Mouse (Mus musculus) liver, adult 2 months (tissue): ENCODE data around the gene Fgfr2. TPM values are rescaled to one million over a fixed set of nuclear protein-coding genes. Genes with fewer than 3 reads are reported as not detected.

ENCODE experiments used
- DNase-seq: peaks from one replicate; pipeline ENCODE4 v3.0.0-alpha.2; 2011; ENCODE audit warnings: low read depth, low spot score; ENCODE audit errors: extremely low read depth
- H3K27ac ChIP-seq: fragments of 200-500 bp; replicated peaks from 2 replicates; pipeline ENCODE4 v1.5.1; 2012; ENCODE audit warnings: low read depth, mild to moderate bottlenecking, control low read depth, inconsistent platforms, low read length; ENCODE audit not compliant: insufficient read depth
- H3K27me3 ChIP-seq: fragments of 200-500 bp; 2 replicates; pipeline ENCODE4 v1.6.1; 2012; ENCODE audit warnings: mild to moderate bottlenecking, moderate library complexity, low read length, inconsistent platforms; ENCODE audit not compliant: control insufficient read depth, insufficient read depth
- H3K36me3 ChIP-seq: fragments of 200-500 bp; 2 replicates; pipeline ENCODE4 v1.6.1; 2012; ENCODE audit warnings: low read length, inconsistent platforms; ENCODE audit not compliant: control insufficient read depth, insufficient read depth
- H3K4me1 ChIP-seq: fragments of 200-500 bp; 2 replicates; pipeline ENCODE4 v1.6.1; 2011; ENCODE audit warnings: low read length; ENCODE audit not compliant: control insufficient read depth, insufficient read depth
- H3K4me3 ChIP-seq: fragments of 200-500 bp; 2 replicates; pipeline ENCODE4 v1.5.1; 2011; ENCODE audit warnings: low read depth, mild to moderate bottlenecking, control low read depth, low read length, moderate library complexity; ENCODE audit not compliant: insufficient read depth
- H3K79me2 ChIP-seq: fragments of 200-500 bp; 2 replicates; pipeline ENCODE4 v1.6.1; 2012; ENCODE audit warnings: inconsistent platforms, mild to moderate bottlenecking, low read length, moderate library complexity; ENCODE audit not compliant: control insufficient read depth, insufficient read depth
- H3K9ac ChIP-seq: fragments of 200-500 bp; 2 replicates; pipeline ENCODE4 v1.6.1; 2012; ENCODE audit warnings: low read depth, mild to moderate bottlenecking, control low read depth, inconsistent platforms, low read length
- CTCF ChIP-seq: fragments of 200-500 bp; IDR thresholded peaks from 2 replicates; pipeline ENCODE4 v1.5.1; 2011; ENCODE audit warnings: low read depth, low read length, control low read depth
- POLR2A ChIP-seq: fragments of 200-500 bp; IDR thresholded peaks from 2 replicates; pipeline ENCODE4 v1.6.1; 2011; ENCODE audit warnings: low read length, control low read depth; ENCODE audit not compliant: insufficient read depth; ENCODE audit errors: extremely low read depth
- WGBS: fragments of 180-500 bp; shearing (Covaris S2); methylation state at CpG from one replicate; pipeline ENCODE4 v1.1.7; 2018; 5-methylcytosine and 5-hydroxymethylcytosine counted together
- polyA plus RNA-seq: library from polyadenylated mRNA; depleted of rRNA; stranded (reverse); fragments of >200 nt; gene quantifications from 2 replicates; pipeline ENCODE4 v1.2.3, GENCODE M21; 2012
- total RNA-seq: library from RNA; depleted of rRNA; stranded (reverse); fragments of >200 nt; gene quantifications from 2 replicates; pipeline ENCODE4 v1.2.3, GENCODE M21; 2014

The Fgfr2 gene
- total and polyA plus RNA-seq, 2 experiments, result 16.7 to 35.2 TPM

DNA sequence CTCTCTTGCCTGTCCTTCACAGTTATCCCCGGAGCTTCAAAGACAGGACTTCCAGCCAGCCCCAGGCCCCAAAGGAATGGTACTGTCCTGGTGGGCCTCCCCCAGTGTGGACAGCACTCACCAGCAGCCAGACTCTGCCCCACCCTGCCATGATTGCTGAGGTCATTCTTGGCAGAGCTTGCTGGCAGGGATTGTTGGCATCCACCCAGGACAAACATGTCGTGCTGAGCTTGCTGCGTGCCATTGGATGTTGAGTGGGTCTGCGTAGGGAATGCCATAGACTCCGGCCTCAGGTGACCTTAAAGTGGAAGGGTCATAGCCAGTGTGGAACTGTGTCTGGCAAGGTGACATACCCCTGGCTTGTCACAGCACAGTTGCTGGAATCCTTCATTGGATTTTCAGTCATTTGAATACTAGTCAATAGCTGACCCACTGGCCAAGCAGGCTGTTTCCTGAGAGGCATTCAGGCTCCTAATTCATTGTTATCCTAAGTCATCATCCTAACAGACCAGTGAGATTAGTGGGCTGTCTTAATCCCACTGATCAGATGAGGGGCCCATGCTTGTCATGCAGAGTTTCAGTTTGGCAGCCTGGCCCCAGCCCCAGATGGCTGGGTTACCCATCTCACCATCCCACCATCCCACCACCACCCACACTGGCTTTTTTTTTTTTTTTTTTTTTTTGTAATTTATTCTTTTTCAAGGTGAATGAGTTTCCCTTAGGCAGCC, 2145.2 kb downstream of the Fgfr2 start:
- H3K9ac ChIP-seq, result no peak overlapping the region
- no peak overlapping the region for H3K4me3 ChIP-seq
- no peaks in the 10 kb centered on the region for H3K79me2 ChIP-seq
- DNase-seq, result peak; percentile 89
- peaks cover 10% of the 10 kb centered on the region for H3K27me3 ChIP-seq
- 11% methylated on average over 5 of the region's 5 CpGs for WGBS
- H3K4me1 ChIP-seq, result no peaks in the 10 kb centered on the region
- H3K27ac ChIP-seq, result no peak overlapping the region
- TF ChIP-seq POLR2A (no peak), CTCF (no peak)
- H3K36me3 ChIP-seq, result no peaks in the 10 kb centered on the region

DNA sequence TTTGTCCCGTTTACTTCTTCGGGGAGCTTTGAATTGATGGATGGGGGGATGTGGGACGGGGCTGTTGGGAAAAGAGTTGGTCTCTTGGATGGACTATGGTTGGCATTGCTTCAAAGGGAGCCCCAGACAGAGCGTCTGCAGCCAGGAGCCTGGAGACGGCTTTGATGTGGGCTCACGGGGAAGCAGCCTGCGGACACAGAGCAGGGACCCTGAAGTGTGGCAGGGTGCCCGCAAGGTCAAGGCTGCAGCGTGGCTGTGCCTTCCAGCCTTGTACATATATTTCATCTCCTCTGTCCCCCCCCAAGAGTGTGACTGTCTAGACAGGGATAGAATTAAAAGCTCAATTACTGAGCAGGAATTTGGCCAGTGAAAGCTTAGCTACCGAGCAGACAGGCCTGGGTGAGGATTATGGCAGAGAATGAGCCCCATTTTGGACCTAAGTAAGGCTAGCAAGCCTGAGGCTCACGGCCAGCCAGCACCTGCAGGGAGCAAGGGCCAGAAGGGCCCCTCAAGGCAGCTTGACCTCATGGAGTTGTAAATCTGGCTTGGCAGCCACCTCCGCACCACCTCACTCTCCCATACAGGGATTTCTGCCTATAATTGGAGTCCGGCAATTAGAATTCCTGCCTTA, 2146.7 kb downstream of the Fgfr2 start:
- WGBS, result 83% methylated on average over 13 of the region's 13 CpGs
- Histone ChIP-seq H3K4me1 (no peaks in the 10 kb centered on the region), H3K9ac (no peak overlapping the region), H3K27me3 (peaks cover 8% of the 10 kb centered on the region; the same call in 1 of the 2 replicates), H3K4me3 (no peak overlapping the region), H3K79me2 (no peaks in the 10 kb centered on the region), H3K27ac (no peak overlapping the region), H3K36me3 (no peaks in the 10 kb centered on the region)
- no peak for DNase-seq
- TF ChIP-seq POLR2A (no peak), CTCF (no peak)

DNA sequence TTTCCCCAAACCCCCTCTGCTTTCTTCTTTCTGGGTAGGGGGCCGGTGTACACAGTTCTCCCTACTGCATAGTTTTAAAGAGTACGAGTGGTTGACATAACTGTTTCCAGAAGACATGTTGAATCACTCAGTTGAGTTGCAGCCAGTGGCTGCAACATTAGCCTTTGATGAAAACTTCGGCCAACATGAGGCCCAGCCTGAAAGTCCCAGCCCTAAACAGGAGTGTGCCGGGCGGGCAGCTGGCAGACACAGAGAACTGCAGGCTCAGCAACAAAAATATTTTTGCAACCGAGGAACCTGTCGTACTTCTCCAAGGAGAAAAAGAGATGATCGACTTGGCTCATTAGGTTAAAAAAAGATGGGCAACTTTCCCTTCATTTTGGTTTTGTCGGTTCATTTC, 2150.4 kb downstream of the Fgfr2 start:
- no peak overlapping the region for H3K9ac ChIP-seq
- WGBS, result 96% methylated on average over 9 of the region's 9 CpGs
- H3K79me2 ChIP-seq, result no peaks in the 10 kb centered on the region
- H3K4me3 ChIP-seq, result no peak overlapping the region
- DNase-seq, result no peak
- no peak overlapping the region for H3K27ac ChIP-seq
- H3K27me3 ChIP-seq, result peaks cover 8% of the 10 kb centered on the region; the same call in 1 of the 2 replicates
- no peaks in the 10 kb centered on the region for H3K36me3 ChIP-seq
- TF ChIP-seq CTCF (no peak), POLR2A (no peak)
- no peaks in the 10 kb centered on the region for H3K4me1 ChIP-seq

DNA sequence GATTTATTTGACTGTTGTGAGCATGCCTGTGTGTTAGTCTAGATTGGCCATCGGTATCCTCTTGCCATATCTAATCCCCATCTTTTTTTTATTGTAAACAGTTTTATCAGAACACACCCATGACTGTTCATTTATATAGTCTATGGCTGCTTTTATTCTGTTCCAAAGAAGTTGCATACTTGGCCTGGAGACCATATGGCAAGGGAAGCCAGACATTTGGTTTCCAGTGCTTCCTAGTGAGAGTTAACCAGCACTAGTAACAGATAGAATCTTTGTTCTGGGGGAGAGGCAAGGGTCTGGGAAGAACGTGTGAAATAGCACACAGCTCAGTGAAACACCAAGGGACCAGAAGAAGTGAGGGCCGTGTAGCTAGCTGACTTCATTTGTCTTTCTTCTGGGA, 2153.6 kb downstream of the Fgfr2 start:
- no peak for DNase-seq
- H3K36me3 ChIP-seq, result no peaks in the 10 kb centered on the region
- no peak overlapping the region for H3K27ac ChIP-seq
- no peaks in the 10 kb centered on the region for H3K79me2 ChIP-seq
- TF ChIP-seq POLR2A (no peak), CTCF (no peak)
- no peak overlapping the region for H3K9ac ChIP-seq
- WGBS, result 80% methylated on average over 3 of the region's 3 CpGs
- no peak overlapping the region for H3K4me3 ChIP-seq
- no peaks in the 10 kb centered on the region for H3K4me1 ChIP-seq
- H3K27me3 ChIP-seq, result 0 out of 2 replicates have a peak, but pooled peaks cover 4% of the 10 kb centered on the region

DNA sequence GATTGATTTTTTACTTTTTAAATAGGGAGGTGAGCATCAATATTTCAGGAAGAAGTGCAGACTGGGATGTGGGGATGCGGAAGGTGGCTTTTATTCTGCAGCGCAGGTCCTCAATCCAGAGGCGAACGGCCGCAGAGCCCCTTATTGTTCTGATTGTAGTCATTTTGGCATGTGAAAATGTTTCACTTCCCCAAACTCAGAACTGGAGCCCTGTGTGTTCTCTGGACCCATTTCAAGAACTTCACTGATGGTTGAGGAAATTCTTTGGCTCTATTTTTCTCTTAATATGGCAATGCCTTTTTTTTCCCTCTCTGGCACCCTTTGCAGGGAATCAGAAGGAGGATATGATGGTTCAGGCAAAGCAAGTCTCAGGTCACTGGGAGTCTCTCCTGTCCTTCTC, 2154.1 kb downstream of the Fgfr2 start:
- WGBS, result 79% methylated on average over 5 of the region's 5 CpGs

DNA sequence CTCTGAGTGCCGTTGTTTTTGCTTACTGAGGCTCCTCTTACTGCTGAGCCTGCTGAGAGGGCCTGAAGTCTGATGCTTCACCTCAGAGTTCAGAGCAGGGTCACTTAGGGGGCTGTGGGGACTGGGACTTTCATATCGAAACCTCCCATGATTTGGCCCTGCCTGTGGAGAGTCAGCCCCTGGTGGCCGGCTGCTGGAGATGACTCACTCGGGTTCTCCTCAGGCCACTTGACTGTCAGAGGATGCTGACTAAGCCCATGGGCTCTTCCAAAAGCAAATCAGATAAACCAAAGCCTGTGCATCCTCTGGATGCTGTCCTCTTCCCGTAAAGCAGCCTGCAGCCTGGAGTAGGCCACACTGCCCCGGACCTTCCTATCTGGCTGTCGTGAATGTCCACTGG, 2154.6 kb downstream of the Fgfr2 start:
- DNase-seq, result no peak
- 59% methylated on average over 7 of the region's 7 CpGs for WGBS

More for the DNA sequence above, 2154.1 kb downstream of the Fgfr2 start:
- Histone ChIP-seq H3K79me2 (no peaks in the 10 kb centered on the region), H3K36me3 (no peaks in the 10 kb centered on the region), H3K4me1 (no peaks in the 10 kb centered on the region), H3K27me3 (0 out of 2 replicates have a peak, but pooled peaks cover under 1% of the 10 kb centered on the region), H3K4me3 (no peak overlapping the region), H3K27ac (no peak overlapping the region; the same call in 1 of the 2 replicates), H3K9ac (no peak overlapping the region)
- no peak for TF ChIP-seq CTCF
- no peak for TF ChIP-seq POLR2A
- no peak for DNase-seq

More for the DNA sequence above, 2154.6 kb downstream of the Fgfr2 start:
- TF ChIP-seq CTCF, result peak; percentile 28; the same call in 1 of the 2 replicates
- TF ChIP-seq POLR2A, result no peak
- Histone ChIP-seq H3K36me3 (no peaks in the 10 kb centered on the region), H3K4me3 (no peak overlapping the region), H3K27me3 (no peaks in the 10 kb centered on the region), H3K79me2 (no peaks in the 10 kb centered on the region), H3K27ac (no peak overlapping the region; the same call in 1 of the 2 replicates), H3K9ac (no peak overlapping the region), H3K4me1 (no peaks in the 10 kb centered on the region)
